Mouse (Mus musculus) cerebellum, adult (tissue): ENCODE results near the gene Dcdc2c.

ENCODE experiments used
- ATAC-seq: cut with Nextera tagmentation; 2 replicates; pipeline ENCODE4 v1.9.2; 2017; ENCODE audit warnings: mild to moderate bottlenecking, moderate library complexity, mixed read lengths; ENCODE audit not compliant: insufficient number of reproducible peaks, low FRiP score, low TSS enrichment

Gene Dcdc2c

GRCm38 (mm10) chr12:28460951-28461431, 91.2 kb downstream of the Dcdc2c start:
- no peak; the same call in 1 of the 2 replicates for ATAC-seq

- no peak for ATAC-seq
Measured at GRCm38 (mm10) chr12:28460523-28460922, 91.7 kb downstream of the Dcdc2c start.

GRCm38 (mm10) chr12:28458786-28459185, 93.4 kb downstream of the Dcdc2c start:
- no peak for ATAC-seq

GRCm38 (mm10) chr12:28436536-28436935, 115.7 kb downstream of the Dcdc2c start:
- ATAC-seq = no peak

GRCm38 (mm10) chr12:28432729-28433067, 119.5 kb downstream of the Dcdc2c start:
- ATAC-seq = no peak

GRCm38 (mm10) chr12:28431832-28432728, 120.1 kb downstream of the Dcdc2c start:
- ATAC-seq = 0 out of 2 replicates have a peak, but pooled peaks have one; percentile 38

GRCm38 (mm10) chr12:28429856-28430255, 122.3 kb downstream of the Dcdc2c start:
- ATAC-seq = no peak

- no peak for ATAC-seq
Measured at GRCm38 (mm10) chr12:28416957-28417356, 135.2 kb downstream of the Dcdc2c start.

GRCm38 (mm10) chr12:28407656-28408405, 144.4 kb downstream of the Dcdc2c start:
- ATAC-seq = no peak

- ATAC-seq = no peak
Measured at GRCm38 (mm10) chr12:28402256-28402655, 149.9 kb downstream of the Dcdc2c start.

- ATAC-seq = no peak
Measured at GRCm38 (mm10) chr12:28401372-28401771, 150.8 kb downstream of the Dcdc2c start.

- no peak for ATAC-seq
Measured at GRCm38 (mm10) chr12:28392129-28392528, 160.1 kb downstream of the Dcdc2c start.
